Mouse (Mus musculus) telencephalon, adult 2 months (tissue): Measurements from ENCODE around the gene Ctdsp2.

Experiments used
- DNase-seq: peaks from one replicate; pipeline ENCODE4 v3.0.0-alpha.2; 2011; ENCODE audit warnings: low read depth, low spot score

Gene Ctdsp2

DNA sequence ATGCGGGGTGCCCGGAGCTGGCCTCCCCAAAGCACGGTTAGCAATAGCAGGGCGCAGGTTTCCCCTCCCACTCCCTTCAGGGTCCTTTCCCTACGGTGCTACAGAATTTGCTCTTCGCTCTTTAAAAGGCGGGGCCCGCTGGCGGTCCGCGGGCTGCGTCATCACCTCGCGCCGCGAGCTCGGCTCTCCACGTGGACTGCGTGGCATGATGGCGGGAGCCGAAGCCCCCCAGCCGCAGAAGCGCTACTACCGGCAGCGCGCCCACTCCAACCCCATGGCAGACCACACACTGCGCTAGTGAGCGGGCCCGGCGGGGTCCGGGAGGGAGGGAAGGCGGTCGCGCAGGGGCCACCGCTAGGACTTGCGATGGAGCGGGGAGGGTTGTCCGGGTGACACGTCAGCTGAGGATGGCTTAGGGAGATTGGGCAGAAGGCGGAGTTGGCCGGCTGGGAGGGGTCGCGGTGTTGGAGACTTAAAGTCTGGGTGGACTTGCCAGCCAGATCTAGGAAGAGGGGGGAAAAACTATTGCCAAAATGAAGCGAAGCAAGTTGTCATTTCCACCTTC is 63.3 kb downstream of the Ctdsp2 start:
- no peak for DNase-seq

DNA sequence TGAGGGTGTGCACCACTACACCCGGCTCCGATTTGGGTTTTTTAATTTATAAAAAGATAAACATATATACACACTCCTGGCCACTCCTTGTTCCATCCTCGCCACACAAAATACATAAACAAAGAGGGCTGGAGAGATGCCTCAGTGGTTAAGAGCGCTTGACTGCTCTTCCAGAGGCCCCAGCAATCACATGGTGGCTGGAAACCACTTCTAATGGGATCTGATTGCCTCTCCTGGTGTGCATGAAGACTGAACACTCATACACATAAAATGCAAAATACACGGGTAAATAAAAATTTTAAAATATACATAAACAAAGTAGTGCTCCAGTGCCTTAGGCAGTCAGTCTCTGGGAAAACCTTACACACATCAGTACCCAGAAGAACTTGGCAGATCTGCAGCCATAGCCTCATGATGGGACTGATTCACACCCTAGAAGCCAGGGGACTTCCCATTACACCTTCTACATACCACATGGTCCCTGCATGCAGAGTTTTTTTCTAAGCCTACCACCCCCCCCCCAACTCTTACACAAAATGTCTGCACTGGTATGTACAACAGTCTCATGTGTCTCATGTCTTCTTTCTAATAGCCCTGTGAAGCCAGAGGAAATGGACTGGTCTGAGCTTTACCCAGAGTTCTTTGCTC is 64.1 kb downstream of the Ctdsp2 start:
- no peak for DNase-seq

GRCm38 (mm10) chr10:127043187-127043586 is 64.7 kb downstream of the Ctdsp2 start:
- DNase-seq, result no peak

DNA sequence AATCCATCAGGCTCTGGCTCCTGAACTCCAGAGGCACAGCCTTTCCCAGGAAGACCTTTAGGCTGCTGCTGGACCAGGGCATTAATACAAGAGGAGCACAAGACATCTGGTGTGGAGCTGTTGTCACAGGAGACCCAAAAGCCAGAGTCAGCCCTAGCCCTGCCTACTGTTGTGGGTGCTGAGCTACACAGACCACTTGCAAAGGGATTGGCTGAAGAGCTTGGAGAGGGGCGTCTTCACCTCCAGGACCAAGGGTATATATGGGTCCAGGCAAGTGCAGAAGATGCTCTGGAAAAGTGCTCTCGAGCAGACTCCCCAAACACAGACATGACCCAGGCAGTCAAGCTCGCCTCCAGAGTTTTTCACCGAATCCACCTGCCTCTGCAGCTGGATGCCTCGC is 69.4 kb downstream of the Ctdsp2 start, which contains the start of gene Cyp27b1:
TSS of gene Cyp27b1 (plus strand) at position 297 of the 400 bp plus-strand sequence.
- DNase-seq, result no peak

DNA sequence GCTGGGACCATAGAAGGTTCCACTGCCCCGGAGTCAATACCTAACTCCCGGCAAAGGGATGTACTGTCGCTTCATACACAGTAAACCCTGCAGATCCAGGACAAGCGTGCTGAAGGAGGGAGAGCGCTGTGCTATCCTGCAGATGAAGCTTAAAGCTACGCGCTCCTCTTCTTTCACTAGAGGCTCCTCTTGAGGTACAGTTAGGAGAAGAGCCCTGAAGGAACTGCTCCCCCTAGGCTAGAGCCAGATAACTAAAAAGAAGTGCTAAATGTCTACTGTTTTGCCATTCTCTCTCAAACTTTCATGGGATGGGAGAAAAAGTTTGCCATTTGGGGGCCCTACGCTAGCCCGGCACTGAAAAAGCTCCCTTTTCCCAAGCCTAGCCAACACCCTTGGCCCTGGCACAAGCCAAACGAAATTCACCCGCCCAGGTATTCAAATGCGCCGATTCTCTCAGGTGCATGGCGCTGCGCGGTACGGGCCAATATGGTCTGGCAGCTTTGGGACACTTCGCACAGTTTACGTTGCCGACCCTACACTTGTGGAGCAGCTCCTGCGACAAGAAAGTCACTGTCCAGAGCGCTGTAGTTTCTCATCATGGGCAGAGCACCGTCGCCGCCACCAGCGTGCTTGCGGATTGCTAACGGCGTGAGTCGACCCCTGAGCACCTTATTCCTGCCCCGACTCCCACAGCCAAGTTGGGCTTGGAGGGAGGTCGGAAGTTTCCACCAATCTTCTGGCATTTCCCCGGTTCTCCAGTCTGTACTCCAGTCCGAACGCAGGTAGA is 70.3 kb downstream of the Ctdsp2 start:
- no peak for DNase-seq
